Mouse (Mus musculus) adrenal gland, adult (tissue): ENCODE results near the gene Larp1.

Experiments used
- DNase-seq, 2 experiments: peaks; one replicate each; pipeline ENCODE4 v3.0.0; 2022 to 2023; ENCODE audit warnings: low spot score in 1 of 2; ENCODE audit not compliant: inconsistent age in 2 of 2

Gene Larp1

GRCm38 (mm10) chr11:58096821-58097620, 88.2 kb downstream of the Larp1 start:
- DNase-seq: no peak

- peak; percentile 34 to 71 for DNase-seq
Observed at GRCm38 (mm10) chr11:58097621-58098365, 88.9 kb downstream of the Larp1 start.

GRCm38 (mm10) chr11:58098366-58098720, 89.5 kb downstream of the Larp1 start:
- peak in 1 of 2 experiments; percentile 48 for DNase-seq

- no peak for DNase-seq
Observed at GRCm38 (mm10) chr11:58100006-58100405, 91.1 kb downstream of the Larp1 start.

- DNase-seq: no peak
Observed at GRCm38 (mm10) chr11:58101194-58101720, 92.4 kb downstream of the Larp1 start.

GRCm38 (mm10) chr11:58102146-58102545, 93.3 kb downstream of the Larp1 start:
- DNase-seq: no peak

GRCm38 (mm10) chr11:58102581-58103343, 93.9 kb downstream of the Larp1 start:
- DNase-seq: no peak

GRCm38 (mm10) chr11:58103344-58103653, 94.4 kb downstream of the Larp1 start:
- DNase-seq: no peak

GRCm38 (mm10) chr11:58103697-58104306, 94.9 kb downstream of the Larp1 start, which contains the start of gene Cnot8:
TSS of gene Cnot8 (plus strand) at chr11:58104153.
- DNase-seq: peak; percentile 100

- no peak for DNase-seq
Observed at GRCm38 (mm10) chr11:58104351-58104791, 95.5 kb downstream of the Larp1 start.

- DNase-seq: no peak
Observed at GRCm38 (mm10) chr11:58107009-58107408, 98.1 kb downstream of the Larp1 start.

- no peak for DNase-seq
Observed at GRCm38 (mm10) chr11:58107664-58108337, 98.9 kb downstream of the Larp1 start.
